Mouse (Mus musculus) telencephalon, adult 2 months (tissue): ENCODE measurements around the gene BC034090.
A peak's percentile ranks its signal among the peaks of the same experiment; 100 is the strongest.

Experiments
- DNase-seq: peaks from one replicate; pipeline ENCODE4 v3.0.0-alpha.2; 2011; ENCODE audit warnings: low read depth, low spot score

Gene BC034090

GRCm38 (mm10) chr1:155216313-155216712 lies 27.9 kb downstream of the BC034090 start:
- DNase-seq: no peak

- peak; percentile 94 for DNase-seq
Measured at GRCm38 (mm10) chr1:155215066-155215764, 29.0 kb downstream of the BC034090 start.

GRCm38 (mm10) chr1:155213912-155214311 lies 30.3 kb downstream of the BC034090 start:
- no peak for DNase-seq

- DNase-seq: no peak
Measured at GRCm38 (mm10) chr1:155212936-155213774, 31.1 kb downstream of the BC034090 start.

- DNase-seq: no peak
Measured at GRCm38 (mm10) chr1:155212493-155212892, 31.8 kb downstream of the BC034090 start.

- no peak for DNase-seq
Measured at GRCm38 (mm10) chr1:155212081-155212480, 32.2 kb downstream of the BC034090 start.

- no peak for DNase-seq
Measured at GRCm38 (mm10) chr1:155211017-155211416, 33.2 kb downstream of the BC034090 start.

- DNase-seq: no peak
Measured at GRCm38 (mm10) chr1:155210011-155210763, 34.1 kb downstream of the BC034090 start.

GRCm38 (mm10) chr1:155207859-155208258 lies 36.4 kb downstream of the BC034090 start:
- no peak for DNase-seq

- no peak for DNase-seq
Measured at GRCm38 (mm10) chr1:155205822-155206660, 38.2 kb downstream of the BC034090 start.

- no peak for DNase-seq
Measured at GRCm38 (mm10) chr1:155205311-155205710, 38.9 kb downstream of the BC034090 start.

- no peak for DNase-seq
Measured at GRCm38 (mm10) chr1:155204560-155205162, 39.6 kb downstream of the BC034090 start.

GRCm38 (mm10) chr1:155203954-155204353 lies 40.3 kb downstream of the BC034090 start:
- no peak for DNase-seq

GRCm38 (mm10) chr1:155203101-155203500 lies 41.1 kb downstream of the BC034090 start:
- no peak for DNase-seq

GRCm38 (mm10) chr1:155202472-155202871 lies 41.8 kb downstream of the BC034090 start:
- DNase-seq: no peak

- DNase-seq: no peak
Measured at GRCm38 (mm10) chr1:155201914-155202313, 42.3 kb downstream of the BC034090 start.

GRCm38 (mm10) chr1:155201373-155201879 lies 42.8 kb downstream of the BC034090 start:
- DNase-seq: peak; percentile 64

- no peak for DNase-seq
Measured at GRCm38 (mm10) chr1:155200967-155201366, 43.3 kb downstream of the BC034090 start.

- no peak for DNase-seq
Measured at GRCm38 (mm10) chr1:155199522-155199921, 44.7 kb downstream of the BC034090 start.

- no peak for DNase-seq
Measured at GRCm38 (mm10) chr1:155196691-155197090, 47.6 kb downstream of the BC034090 start.
